Mouse (Mus musculus) limb, embryonic 15.5 days (tissue): Measurements from ENCODE around the gene Psg22. TPM values are rescaled to one million over a fixed set of nuclear protein-coding genes. Genes with fewer than 3 reads are reported as not detected.
A peak's percentile ranks its signal among the peaks of the same experiment; 100 is the strongest.
"Not testable (repeated sequence)": the region's sequence is repeated elsewhere in the genome, so short reads cannot be mapped to it uniquely, and the experiment has no call there.

Experiments used
- ATAC-seq: fragments of 200-750 bp; cut with Nextera tagmentation; 2 replicates; pipeline ENCODE4 v1.8.0; 2017; ENCODE audit warnings: low read depth, moderate TSS enrichment; ENCODE audit not compliant: insufficient number of reproducible peaks, low FRiP score, low TSS enrichment
- H3K27ac ChIP-seq: fragments of 300-500 bp; sonication (generic); 2 replicates; pipeline ENCODE4 v1.5.1; 2015; ENCODE audit warnings: moderate library complexity, mild to moderate bottlenecking, inconsistent platforms
- H3K27me3 ChIP-seq: fragments of 300-500 bp; sonication (generic); 2 replicates; pipeline ENCODE4 v1.6.1; 2015; ENCODE audit warnings: inconsistent platforms
- H3K36me3 ChIP-seq: fragments of 300-500 bp; sonication (generic); 2 replicates; pipeline ENCODE4 v1.6.1; 2015; ENCODE audit warnings: inconsistent platforms
- H3K4me1 ChIP-seq: fragments of 300-500 bp; sonication (generic); 2 replicates; pipeline ENCODE4 v1.6.1; 2015; ENCODE audit warnings: inconsistent platforms
- H3K4me2 ChIP-seq: fragments of 300-500 bp; sonication (generic); 2 replicates; pipeline ENCODE4 v1.6.1; 2015; ENCODE audit warnings: mild to moderate bottlenecking, inconsistent platforms
- H3K4me3 ChIP-seq: fragments of 300-500 bp; sonication (generic); 2 replicates; pipeline ENCODE4 v1.5.1; 2015; ENCODE audit warnings: mild to moderate bottlenecking, inconsistent platforms
- H3K9ac ChIP-seq: fragments of 300-500 bp; sonication (generic); 2 replicates; pipeline ENCODE4 v1.6.1; 2015; ENCODE audit warnings: inconsistent platforms
- H3K9me3 ChIP-seq: fragments of 300-500 bp; sonication (generic); 2 replicates; pipeline ENCODE4 v1.6.1; 2016; ENCODE audit warnings: inconsistent platforms
- WGBS: fragments of 180-500 bp; shearing (Covaris S2); methylation state at CpG from one replicate; pipeline ENCODE4 v1.1.7; 2015; 5-methylcytosine and 5-hydroxymethylcytosine counted together
- polyA plus RNA-seq: library from polyadenylated mRNA; unstranded; fragments of >200 nt; fragmentation: Nextera tagmentation; extraction: Ambion mirVana; gene quantifications from 2 replicates; pipeline ENCODE4 v1.2.1, GENCODE M21; 2015

The Psg22 gene
- polyA plus RNA-seq: not detected in 2 replicates

- no peaks in the 10 kb centered on the region for H3K36me3 ChIP-seq
- H3K4me3 ChIP-seq: no peak within 1 kb of the TSS
- no peak within 1 kb of the TSS for H3K9ac ChIP-seq
- no peaks in the 10 kb centered on the region for H3K9me3 ChIP-seq
- no peaks in the 10 kb centered on the region for H3K4me1 ChIP-seq
- WGBS: 36% methylated on average over 2 of the region's 2 CpGs
- ATAC-seq: no peak
- no peak within 1 kb of the TSS for H3K27ac ChIP-seq
- H3K27me3 ChIP-seq: no peaks in the 10 kb centered on the region
- H3K4me2 ChIP-seq: no peak within 1 kb of the TSS
Observed at GRCm38 (mm10) chr7:18717790-18718189, at the start of gene Psg22. Gene Psg22, plus strand, starts transcription at chr7:18718090.

GRCm38 (mm10) chr7:18679772-18680171, 38.1 kb upstream of the Psg22 start:
- Histone ChIP-seq H3K4me2 (no peak overlapping the region), H3K4me1 (no peaks in the 10 kb centered on the region), H3K9ac (no peak overlapping the region), H3K4me3 (no peak overlapping the region), H3K36me3 (no peaks in the 10 kb centered on the region), H3K27me3 (no peaks in the 10 kb centered on the region), H3K9me3 (no peaks in the 10 kb centered on the region), H3K27ac (no peak overlapping the region)
- no peak for ATAC-seq
- WGBS: 53% methylated on average over 2 of the region's 2 CpGs

DNA sequence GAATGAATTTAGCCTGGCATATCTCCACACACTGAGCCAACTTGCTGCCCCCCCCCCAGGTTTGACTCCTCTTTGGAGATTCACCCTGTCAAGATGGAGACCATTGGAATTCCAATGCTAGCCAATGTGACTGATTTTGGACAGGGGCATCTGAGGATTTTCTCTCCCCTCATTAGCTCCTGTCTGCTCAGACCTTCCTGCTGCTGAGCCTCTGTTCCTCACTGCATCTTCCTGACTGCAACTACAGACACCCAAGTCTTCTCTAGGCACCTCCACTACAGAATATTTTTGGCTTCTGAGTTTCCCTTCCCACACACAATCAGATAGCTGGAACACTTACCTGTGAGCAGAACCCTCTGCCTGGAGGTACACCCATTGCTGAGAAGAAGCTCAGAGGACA, 32.3 kb upstream of the Psg22 start:
- Histone ChIP-seq H3K4me3 (no peak overlapping the region), H3K4me2 (no peak overlapping the region), H3K9me3 (no peaks in the 10 kb centered on the region), H3K9ac (no peak overlapping the region), H3K27me3 (no peaks in the 10 kb centered on the region), H3K36me3 (no peaks in the 10 kb centered on the region), H3K4me1 (no peaks in the 10 kb centered on the region), H3K27ac (no peak overlapping the region)
- no peak for ATAC-seq

DNA sequence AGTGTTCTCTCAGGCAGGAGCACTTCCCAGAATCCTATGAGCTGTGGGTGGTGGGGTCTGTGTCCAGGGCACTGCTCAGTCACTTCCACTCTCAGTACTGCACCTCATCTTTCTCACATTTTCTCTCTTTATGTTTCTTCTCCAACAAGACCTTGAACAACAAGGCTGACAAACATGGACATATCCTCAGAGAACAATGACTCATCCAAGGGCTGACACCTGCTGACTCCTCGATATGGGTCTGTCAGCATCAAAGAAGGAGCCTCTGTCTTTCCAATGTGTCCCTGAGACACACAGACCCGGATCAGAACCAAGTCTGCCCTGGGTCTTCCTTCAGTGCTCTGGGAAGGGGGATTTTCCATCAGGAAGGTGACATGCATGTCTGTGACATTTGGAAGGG, 31.8 kb upstream of the Psg22 start, which contains the start of gene Psg20:
Gene Psg20, minus strand, starts transcription at position 101 of the 400 bp plus-strand sequence.
- ATAC-seq: no peak
- 65% methylated on average over 2 of the region's 2 CpGs for WGBS
- H3K27ac ChIP-seq: no peak within 1 kb of the TSS

DNA sequence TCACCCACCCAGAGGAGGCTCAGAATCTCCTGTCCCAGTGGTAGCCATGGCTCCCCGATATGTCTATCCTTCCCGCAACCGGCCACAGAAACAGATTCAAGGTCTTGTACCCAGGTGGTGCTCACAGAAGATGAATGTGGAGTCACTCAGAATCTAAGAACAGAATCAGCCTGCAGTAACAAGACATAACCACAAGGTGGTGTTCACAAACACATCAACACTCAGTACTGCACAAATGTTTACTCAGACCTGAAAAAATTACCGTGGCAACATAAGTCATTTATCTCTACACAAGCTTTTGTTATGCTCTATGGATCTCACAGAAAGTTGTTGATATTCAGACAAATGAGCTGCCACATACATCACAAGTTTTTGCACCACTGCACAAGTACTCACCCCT, 7.6 kb upstream of the Psg22 start:
- H3K4me1 ChIP-seq, ATAC-seq, H3K27me3 ChIP-seq, H3K27ac ChIP-seq, H3K36me3 ChIP-seq, H3K9ac ChIP-seq, H3K9me3 ChIP-seq, H3K4me3 ChIP-seq, H3K4me2 ChIP-seq: not testable (repeated sequence)
- 73% methylated on average over 4 of the region's 4 CpGs for WGBS

More for the DNA sequence above, 31.8 kb upstream of the Psg22 start, which contains the start of gene Psg20:
- Histone ChIP-seq H3K9ac (no peak within 1 kb of the TSS), H3K36me3 (no peaks in the 10 kb centered on the region), H3K4me2 (no peak within 1 kb of the TSS), H3K9me3 (no peaks in the 10 kb centered on the region), H3K27me3 (no peaks in the 10 kb centered on the region), H3K4me1 (no peaks in the 10 kb centered on the region), H3K4me3 (no peak within 1 kb of the TSS)

- Histone ChIP-seq H3K27ac (no peak overlapping the region), H3K9me3 (no peaks in the 10 kb centered on the region), H3K36me3 (no peaks in the 10 kb centered on the region), H3K4me2 (no peak overlapping the region), H3K4me3 (no peak overlapping the region), H3K9ac (no peak overlapping the region), H3K27me3 (no peaks in the 10 kb centered on the region), H3K4me1 (no peaks in the 10 kb centered on the region)
- ATAC-seq: no peak
- WGBS: 61% methylated on average over 1 of the region's 1 CpGs
Observed at GRCm38 (mm10) chr7:18710846-18711245, 7.0 kb upstream of the Psg22 start.

DNA sequence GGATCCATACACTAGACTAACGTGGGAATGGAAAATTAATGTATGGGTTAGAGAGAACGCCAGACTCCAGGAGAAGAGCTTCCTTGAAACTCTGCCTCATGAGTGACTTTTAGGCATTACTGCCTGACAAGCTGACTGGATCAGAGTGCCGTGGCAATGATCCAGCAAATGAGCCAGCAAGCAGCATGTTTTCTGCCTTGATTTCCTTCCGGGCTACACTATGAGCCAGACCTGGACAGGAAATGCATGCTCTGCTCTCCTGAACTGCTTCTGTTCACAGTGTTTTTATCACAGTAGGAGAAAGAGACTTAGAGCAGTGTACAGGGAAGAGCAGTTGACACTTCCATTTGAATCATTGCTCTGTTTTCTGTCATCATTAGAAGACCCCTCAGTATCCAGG, 2.3 kb upstream of the Psg22 start:
- Histone ChIP-seq H3K4me3 (no peak overlapping the region), H3K9me3 (no peaks in the 10 kb centered on the region), H3K27ac (no peak overlapping the region), H3K4me1 (no peaks in the 10 kb centered on the region), H3K36me3 (no peaks in the 10 kb centered on the region), H3K4me2 (no peak overlapping the region), H3K9ac (no peak overlapping the region), H3K27me3 (no peaks in the 10 kb centered on the region)
- no peak for ATAC-seq
- 64% methylated on average over 4 of the region's 4 CpGs for WGBS

DNA sequence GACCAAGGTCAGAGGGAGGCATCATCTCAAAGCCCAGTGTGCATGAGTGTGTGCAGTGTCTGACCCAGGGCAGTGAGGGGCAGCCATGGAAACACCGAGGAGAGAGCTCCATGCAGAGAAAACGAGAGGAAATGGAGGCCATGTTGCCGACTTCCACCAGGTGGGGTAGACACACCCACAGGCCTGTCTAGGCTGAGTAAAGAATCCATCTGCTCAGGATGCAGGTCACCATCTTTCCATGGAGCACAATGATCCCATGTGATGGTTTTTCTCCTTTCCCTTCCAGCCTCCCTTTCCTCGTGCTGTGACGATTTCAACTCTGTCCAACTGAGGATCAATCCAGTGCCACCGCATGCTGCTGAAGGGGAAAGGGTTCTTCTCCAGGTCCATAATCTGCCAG, 6.1 kb downstream of the Psg22 start:
- no peaks in the 10 kb centered on the region for H3K4me1 ChIP-seq
- no peak overlapping the region for H3K4me2 ChIP-seq
- H3K4me3 ChIP-seq: no peak overlapping the region
- no peaks in the 10 kb centered on the region for H3K27me3 ChIP-seq
- ATAC-seq: no peak
- no peaks in the 10 kb centered on the region for H3K36me3 ChIP-seq
- H3K9me3 ChIP-seq: no peaks in the 10 kb centered on the region
- WGBS: 78% methylated on average over 6 of the region's 6 CpGs
- no peak overlapping the region for H3K27ac ChIP-seq
- no peak overlapping the region for H3K9ac ChIP-seq

GRCm38 (mm10) chr7:18725931-18726330, 8.0 kb downstream of the Psg22 start:
- H3K9me3 ChIP-seq, H3K36me3 ChIP-seq, ATAC-seq, H3K4me1 ChIP-seq, H3K27ac ChIP-seq, H3K4me3 ChIP-seq, H3K4me2 ChIP-seq, H3K9ac ChIP-seq, H3K27me3 ChIP-seq: not testable (repeated sequence)

DNA sequence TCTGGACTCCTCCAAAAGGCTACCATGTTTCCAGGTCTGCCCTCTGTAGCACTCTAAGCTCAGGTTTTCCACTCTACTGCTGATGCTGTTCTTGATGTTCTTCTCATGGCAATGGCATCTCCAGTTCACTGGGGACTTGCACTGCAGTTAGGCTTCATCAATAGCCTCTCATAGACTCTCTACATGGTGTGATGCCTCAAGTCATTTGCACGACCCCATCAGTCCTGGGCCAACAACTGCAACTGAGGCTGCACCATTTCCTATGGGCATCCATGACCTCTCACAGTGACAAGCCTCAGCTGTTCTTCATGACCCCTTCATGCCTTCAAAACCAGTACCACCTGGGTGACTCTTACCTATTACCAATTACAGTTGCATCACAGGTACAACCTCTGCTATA, 10.5 kb downstream of the Psg22 start:
- Histone ChIP-seq H3K36me3 (no peaks in the 10 kb centered on the region), H3K27me3 (no peaks in the 10 kb centered on the region), H3K4me2 (no peak overlapping the region), H3K4me3 (no peak overlapping the region), H3K27ac (no peak overlapping the region), H3K9me3 (no peaks in the 10 kb centered on the region), H3K4me1 (no peaks in the 10 kb centered on the region), H3K9ac (no peak overlapping the region)
- ATAC-seq: no peak
- 85% methylated on average over 1 of the region's 1 CpGs for WGBS

- no peak overlapping the region for H3K4me3 ChIP-seq
- no peaks in the 10 kb centered on the region for H3K9me3 ChIP-seq
- no peak overlapping the region for H3K4me2 ChIP-seq
- H3K9ac ChIP-seq: no peak overlapping the region
- H3K36me3 ChIP-seq: no peaks in the 10 kb centered on the region
- H3K27ac ChIP-seq: no peak overlapping the region
- no peak for ATAC-seq
- H3K4me1 ChIP-seq: no peaks in the 10 kb centered on the region
- H3K27me3 ChIP-seq: no peaks in the 10 kb centered on the region
Observed at GRCm38 (mm10) chr7:18733111-18733510, 15.2 kb downstream of the Psg22 start.

GRCm38 (mm10) chr7:18734451-18734850, 16.6 kb downstream of the Psg22 start:
- ATAC-seq: no peak
- no peaks in the 10 kb centered on the region for H3K27me3 ChIP-seq
- H3K9ac ChIP-seq: no peak overlapping the region
- WGBS: 79% methylated on average over 1 of the region's 1 CpGs
- no peaks in the 10 kb centered on the region for H3K36me3 ChIP-seq
- no peak overlapping the region for H3K27ac ChIP-seq
- H3K4me1 ChIP-seq: no peaks in the 10 kb centered on the region
- no peak overlapping the region for H3K4me3 ChIP-seq
- H3K4me2 ChIP-seq: no peak overlapping the region
- no peaks in the 10 kb centered on the region for H3K9me3 ChIP-seq

DNA sequence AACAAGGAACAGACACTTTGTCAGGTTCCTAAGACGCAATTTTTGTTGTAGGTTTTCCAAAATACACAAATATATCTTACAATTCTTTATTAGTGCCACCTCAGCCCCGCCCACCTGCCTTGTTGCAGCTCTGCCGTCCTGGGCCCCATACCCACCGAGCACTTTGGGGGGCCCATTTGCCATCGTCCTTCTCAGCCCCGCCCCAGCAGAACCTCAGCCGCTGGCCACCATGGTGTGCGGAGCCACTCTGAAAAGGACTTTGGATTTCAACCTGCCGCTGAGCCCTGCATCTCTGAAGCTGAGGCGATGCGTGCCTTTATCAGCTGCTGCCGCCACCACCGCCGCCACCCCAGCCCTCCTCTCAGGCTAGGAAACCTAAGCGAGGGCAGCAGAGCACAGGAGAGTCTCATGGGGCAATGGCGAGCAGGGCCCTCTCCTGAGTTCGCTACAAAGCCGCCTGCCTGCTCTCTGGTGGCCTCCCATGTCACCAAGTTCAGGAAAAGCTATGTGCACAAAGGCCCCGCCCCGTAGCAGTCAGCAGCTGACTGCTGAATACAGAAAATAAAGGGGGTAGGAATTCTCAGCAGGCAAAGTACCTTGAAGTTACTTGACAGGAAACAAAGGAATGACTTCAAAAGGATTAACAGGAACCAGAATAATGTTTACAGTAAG, 28.4 kb downstream of the Psg22 start:
- H3K27ac ChIP-seq: no peak overlapping the region
- 10% methylated on average over 20 of the region's 20 CpGs for WGBS
- 0 out of 2 replicates have a peak overlapping the region, but pooled peaks have one; percentile 7 for H3K4me2 ChIP-seq
- H3K27me3 ChIP-seq: peaks cover 22% of the 10 kb centered on the region
- H3K4me1 ChIP-seq: no peaks in the 10 kb centered on the region
- no peak for ATAC-seq
- no peaks in the 10 kb centered on the region for H3K36me3 ChIP-seq
- no peaks in the 10 kb centered on the region for H3K9me3 ChIP-seq
- 0 out of 2 replicates have a peak overlapping the region, but pooled peaks have one; percentile 9 for H3K4me3 ChIP-seq
- no peak overlapping the region for H3K9ac ChIP-seq
